Mouse (Mus musculus) stomach, postnatal 0 days (tissue): Measurements from ENCODE around the gene Col13a1.

ENCODE experiments used
- CTCF ChIP-seq: IDR thresholded peaks from 2 replicates; pipeline ENCODE4 v1.5.1; 2016; ENCODE audit warnings: antibody characterized with exemption, low read depth, mild to moderate bottlenecking, moderate library complexity
- EP300 ChIP-seq: optimal IDR thresholded peaks from 2 replicates; pipeline ENCODE3; 2016; ENCODE audit warnings: antibody characterized with exemption

DNA sequence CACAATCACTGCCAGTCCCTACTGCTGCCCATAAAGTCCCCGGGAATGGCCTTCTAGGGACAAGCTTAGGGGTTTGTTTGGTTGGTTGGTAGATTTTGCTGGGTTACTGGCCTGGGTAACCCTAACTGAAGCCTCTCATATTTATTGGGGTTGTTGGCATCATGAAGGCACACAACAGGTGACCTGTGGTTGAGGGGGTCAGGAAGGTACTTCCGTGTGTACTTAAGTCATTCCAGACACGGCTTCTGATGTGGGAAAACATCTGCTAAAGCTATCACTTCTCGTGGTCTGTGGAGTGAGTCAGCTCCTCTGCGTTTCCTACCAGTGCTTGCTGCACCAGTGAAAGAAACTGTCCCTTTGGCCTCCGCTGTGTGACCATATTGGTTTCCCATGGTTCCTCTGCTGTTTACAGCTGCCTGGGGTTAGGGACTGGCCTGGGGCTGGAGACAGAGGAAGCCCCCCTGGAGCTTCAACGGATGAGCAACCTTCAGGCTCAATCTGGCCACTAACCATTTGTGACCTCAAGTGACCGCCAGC, 123.7 kb downstream of the Col13a1 start:
- TF ChIP-seq CTCF = no peak
- TF ChIP-seq EP300 = no peak
